Mouse (Mus musculus): ENCODE results near the gene Plcxd3. TPM values are rescaled to one million over a fixed set of nuclear protein-coding genes. Genes with fewer than 3 reads are reported as not detected.

Gene Plcxd3
- total RNA-seq (2015; ENCODE audit: low replicate concordance) (not detected in 2 replicates), total RNA-seq (2017; ENCODE audit: low replicate concordance) (not detected in 2 replicates)

GRCm38 (mm10) chr15:4375423-4376220 is at the start of gene Plcxd3:
Gene Plcxd3 (plus strand): TSS chr15:4375491.
- no peak for ATAC-seq (replicated peaks; ENCODE audit: low FRiP score, poor library complexity, severe bottlenecking)

DNA sequence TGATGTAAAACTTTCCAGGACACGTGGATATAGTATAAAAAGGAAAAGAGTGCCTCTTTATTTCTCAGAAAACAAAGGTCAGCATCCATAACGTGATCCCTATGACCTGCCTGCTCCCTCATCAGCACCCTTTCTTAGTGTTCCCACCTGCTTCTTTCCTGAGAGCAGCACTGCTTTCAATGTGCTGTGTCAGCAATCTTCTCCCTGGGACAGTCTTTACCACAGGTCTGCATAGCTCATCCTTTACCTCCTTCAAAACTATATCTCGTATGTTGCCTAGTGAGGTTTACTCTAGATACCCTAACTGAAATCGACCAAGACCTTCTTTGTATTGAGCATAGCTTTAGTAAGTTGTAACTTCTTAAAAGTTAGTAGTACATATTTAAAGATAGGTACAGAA is 43.4 kb upstream of the Plcxd3 start:
- no peak for ATAC-seq (replicated peaks; ENCODE audit: low FRiP score, poor library complexity, severe bottlenecking)

- ATAC-seq (replicated peaks; ENCODE audit: low FRiP score, poor library complexity, severe bottlenecking) = no peak
Measured at GRCm38 (mm10) chr15:4341620-4342019, 33.7 kb upstream of the Plcxd3 start.

- ATAC-seq (replicated peaks; ENCODE audit: low FRiP score, poor library complexity, severe bottlenecking) = no peak
Measured at GRCm38 (mm10) chr15:4348816-4349553, 26.3 kb upstream of the Plcxd3 start.

GRCm38 (mm10) chr15:4356397-4356796 is 18.9 kb upstream of the Plcxd3 start:
- no peak for ATAC-seq (replicated peaks; ENCODE audit: low FRiP score, poor library complexity, severe bottlenecking)

GRCm38 (mm10) chr15:4357706-4358105 is 17.6 kb upstream of the Plcxd3 start:
- no peak for ATAC-seq (replicated peaks; ENCODE audit: low FRiP score, poor library complexity, severe bottlenecking)

DNA sequence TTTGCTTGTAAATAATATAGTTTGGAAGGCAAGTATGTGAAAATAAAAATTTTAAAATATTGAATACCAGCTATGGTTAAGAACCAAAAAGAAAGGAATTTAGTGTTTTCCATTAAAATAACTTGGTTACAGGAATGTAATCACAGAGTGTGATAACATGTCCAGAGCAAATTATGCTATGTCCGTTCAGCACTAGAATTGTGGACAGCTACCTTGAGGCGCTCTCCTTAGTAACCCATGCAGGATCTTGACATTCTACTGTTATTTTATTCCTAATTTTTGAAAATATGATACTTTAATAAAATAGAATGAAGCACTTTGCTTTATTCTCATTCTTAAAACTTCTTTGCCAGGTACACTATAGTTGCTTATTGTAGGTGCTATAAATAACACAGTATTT is 7.5 kb upstream of the Plcxd3 start:
- no peak for ATAC-seq (replicated peaks; ENCODE audit: low FRiP score, poor library complexity, severe bottlenecking)

DNA sequence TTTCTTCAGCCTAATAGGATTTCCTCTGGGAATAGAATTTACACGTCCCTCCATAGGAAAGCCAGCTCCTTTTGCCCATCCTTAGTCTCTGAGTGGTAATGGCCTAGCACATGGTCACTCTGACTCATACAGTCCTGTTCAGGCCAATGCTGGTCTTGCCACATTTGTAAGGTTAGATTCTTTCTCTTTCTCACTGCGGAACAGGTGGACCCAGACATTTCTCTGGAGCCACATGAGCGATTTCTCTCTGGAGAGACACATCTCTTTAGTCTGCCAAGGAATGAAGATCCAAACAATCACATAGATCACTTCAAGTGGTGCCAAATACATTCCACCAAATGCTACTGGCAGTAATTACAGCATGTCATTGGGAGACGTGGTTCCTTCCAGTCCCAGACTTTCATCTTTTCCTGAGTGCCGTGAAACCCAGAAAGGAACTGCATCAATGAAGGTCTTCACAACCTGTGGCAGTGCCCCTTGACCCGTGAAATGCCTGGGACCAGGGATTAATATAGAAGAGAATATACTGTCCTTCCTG is 769 bp upstream of the Plcxd3 start:
- ATAC-seq (replicated peaks; ENCODE audit: low FRiP score, poor library complexity, severe bottlenecking) = no peak

DNA sequence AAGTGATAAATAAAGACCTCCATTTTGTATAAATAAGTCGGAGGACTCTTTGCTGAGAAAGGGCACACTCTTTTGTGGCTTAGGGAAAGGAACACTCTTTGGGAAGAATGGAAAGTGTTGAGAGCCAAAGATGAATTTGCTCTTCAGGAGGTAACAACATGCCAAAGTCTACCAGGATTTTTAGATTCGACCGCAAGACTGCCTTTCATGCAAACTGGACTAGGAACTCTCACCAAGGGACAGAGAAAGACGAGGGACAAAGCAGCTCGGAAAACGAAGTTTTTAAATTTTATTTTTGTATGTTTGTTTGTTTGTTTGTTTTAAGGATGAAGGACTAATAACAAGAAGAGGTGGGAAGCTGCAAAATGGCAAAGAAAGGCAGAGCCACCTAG is 264 bp upstream of the Plcxd3 start:
- ATAC-seq (replicated peaks; ENCODE audit: low FRiP score, poor library complexity, severe bottlenecking) = no peak

DNA sequence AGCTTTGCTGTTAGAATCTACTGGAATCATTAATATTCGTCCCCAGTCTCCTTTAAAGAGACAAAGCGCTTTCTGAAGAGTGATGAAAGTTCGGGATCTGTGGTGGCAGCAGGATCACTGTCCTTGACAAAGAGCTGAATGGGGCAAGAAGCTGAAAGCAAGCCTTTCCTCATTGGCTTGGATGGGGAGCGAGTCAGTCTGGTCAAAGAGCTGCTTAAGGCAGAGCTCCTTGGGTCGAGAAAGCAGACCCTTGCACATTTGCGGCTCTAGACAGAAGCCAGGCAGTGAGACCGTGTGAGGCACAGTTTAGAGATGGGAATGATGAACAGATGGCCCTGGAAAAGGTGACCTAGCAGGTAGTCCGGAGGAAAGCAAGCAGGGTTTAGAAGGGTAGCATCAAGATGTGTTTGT is 935 bp downstream of the Plcxd3 start:
- ATAC-seq (replicated peaks; ENCODE audit: low FRiP score, poor library complexity, severe bottlenecking) = no peak

- ATAC-seq (replicated peaks; ENCODE audit: low FRiP score, poor library complexity, severe bottlenecking) = no peak
Measured at GRCm38 (mm10) chr15:4378766-4379165, 3.5 kb downstream of the Plcxd3 start.

GRCm38 (mm10) chr15:4387774-4388173 is 12.5 kb downstream of the Plcxd3 start:
- ATAC-seq (replicated peaks; ENCODE audit: low FRiP score, poor library complexity, severe bottlenecking) = no peak

GRCm38 (mm10) chr15:4400096-4400495 is 24.8 kb downstream of the Plcxd3 start:
- ATAC-seq (replicated peaks; ENCODE audit: low FRiP score, poor library complexity, severe bottlenecking) = no peak

DNA sequence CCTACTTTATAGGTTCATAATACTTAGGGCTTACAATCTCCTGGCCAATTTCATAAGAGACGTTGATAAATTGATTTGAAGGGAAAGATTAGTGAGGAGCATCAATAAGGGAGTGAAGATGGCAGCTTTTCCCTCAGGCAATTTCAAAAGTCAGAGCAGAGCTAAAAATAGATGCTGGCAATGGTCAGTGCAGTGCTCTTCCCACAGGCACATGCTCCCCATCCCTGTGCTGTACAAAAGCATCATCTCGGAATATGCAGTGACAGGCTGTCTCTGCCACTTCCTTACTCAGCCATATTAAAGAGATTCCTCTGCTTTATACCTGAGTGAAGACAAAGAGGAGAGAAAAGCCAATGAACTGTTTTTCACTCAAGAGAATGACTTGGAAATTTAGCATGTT is 36.0 kb downstream of the Plcxd3 start:
- no peak for ATAC-seq (replicated peaks; ENCODE audit: low FRiP score, poor library complexity, severe bottlenecking)

- ATAC-seq (replicated peaks; ENCODE audit: low FRiP score, poor library complexity, severe bottlenecking) = no peak
Measured at GRCm38 (mm10) chr15:4440081-4440480, 64.8 kb downstream of the Plcxd3 start.

- ATAC-seq (replicated peaks; ENCODE audit: low FRiP score, poor library complexity, severe bottlenecking) = no peak
Measured at GRCm38 (mm10) chr15:4496182-4496581, 120.9 kb downstream of the Plcxd3 start.

DNA sequence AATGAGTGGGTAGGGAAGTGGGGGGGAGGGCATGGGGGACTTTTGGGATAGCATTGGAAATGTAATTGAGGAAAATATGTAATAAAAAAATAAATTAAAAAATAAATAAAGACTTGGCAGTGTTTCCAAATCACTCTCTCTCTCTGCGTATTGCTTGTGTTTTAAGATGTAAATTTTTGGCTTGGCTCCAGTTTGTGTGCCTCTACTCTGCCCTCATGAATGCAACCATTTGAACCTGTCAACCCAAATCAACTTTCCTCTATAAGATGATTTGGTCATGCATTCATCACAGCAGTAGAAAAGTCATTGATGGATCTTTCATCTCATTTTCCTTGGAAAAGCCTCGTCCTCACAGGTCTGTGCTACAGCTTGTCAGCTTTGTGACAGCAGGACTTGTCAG is 121.7 kb downstream of the Plcxd3 start:
- ATAC-seq (replicated peaks; ENCODE audit: low FRiP score, poor library complexity, severe bottlenecking) = no peak

DNA sequence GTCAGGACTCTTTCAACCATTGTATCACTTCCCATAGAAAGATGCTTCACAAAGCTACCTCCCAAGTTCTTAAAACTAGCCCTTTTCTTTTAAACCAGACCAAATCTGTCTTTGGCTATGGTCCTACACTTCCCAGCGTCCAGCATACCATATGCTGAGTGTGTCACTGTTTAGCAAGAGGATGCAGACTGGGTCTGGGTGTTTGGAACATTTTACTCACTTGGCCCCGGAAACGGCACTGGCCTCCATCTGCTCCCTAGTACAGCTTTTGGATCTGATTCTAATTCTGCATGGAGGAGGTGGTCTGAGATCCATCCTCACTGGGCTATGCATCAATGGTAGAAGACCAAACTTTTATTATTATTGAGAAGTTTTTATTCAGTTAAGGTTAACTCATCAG is 122.7 kb downstream of the Plcxd3 start:
- no peak for ATAC-seq (replicated peaks; ENCODE audit: low FRiP score, poor library complexity, severe bottlenecking)

- no peak for ATAC-seq (replicated peaks; ENCODE audit: low FRiP score, poor library complexity, severe bottlenecking)
Measured at GRCm38 (mm10) chr15:4503366-4503765, 128.1 kb downstream of the Plcxd3 start.

DNA sequence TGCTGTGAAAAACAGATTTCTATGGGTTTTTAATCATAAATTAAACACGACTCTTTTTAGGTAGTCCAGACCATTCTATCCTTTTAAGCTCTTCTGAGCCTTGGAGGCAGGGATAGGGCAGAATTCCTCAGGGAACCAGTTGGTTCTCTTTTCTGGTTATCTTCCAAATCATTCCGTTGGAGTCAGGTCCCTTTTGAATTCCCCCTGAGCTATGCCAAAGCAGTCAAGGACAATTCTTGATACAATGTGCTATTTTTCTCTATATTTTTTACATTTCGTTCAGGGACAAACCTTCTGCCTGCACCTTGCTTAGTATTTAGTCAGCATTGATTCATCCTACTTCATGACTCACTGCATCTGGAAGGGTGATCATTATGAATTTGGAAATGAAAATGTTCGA is 128.5 kb downstream of the Plcxd3 start:
- ATAC-seq (replicated peaks; ENCODE audit: low FRiP score, poor library complexity, severe bottlenecking) = no peak

DNA sequence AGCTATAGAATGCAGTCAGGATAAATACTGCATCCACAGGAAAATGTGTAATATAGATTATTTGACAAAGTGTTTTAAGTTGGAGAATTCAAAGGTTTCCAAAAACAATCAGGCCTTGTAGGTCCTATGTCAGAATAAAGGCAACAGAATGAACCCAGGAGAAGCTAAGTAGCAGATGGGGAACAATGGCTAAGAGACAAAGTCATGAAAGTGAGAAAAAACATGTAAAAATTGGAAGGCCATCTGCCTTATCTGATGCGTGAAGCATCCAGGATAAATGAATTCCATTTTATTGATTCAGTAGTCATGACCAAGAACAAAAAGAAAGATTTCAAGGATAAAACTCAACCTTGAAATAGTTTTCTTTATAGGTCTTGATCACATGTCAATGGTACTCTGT is 139.4 kb downstream of the Plcxd3 start:
- ATAC-seq (replicated peaks; ENCODE audit: low FRiP score, poor library complexity, severe bottlenecking) = no peak
